Mouse (Mus musculus): Measurements from ENCODE around the gene Nlgn2. TPM values are rescaled to one million over a fixed set of nuclear protein-coding genes. Genes with fewer than 3 reads are reported as not detected.
A peak's percentile ranks its signal among the peaks of the same experiment; 100 is the strongest.

Gene Nlgn2
- total and polyA plus RNA-seq, 3 experiments: 0.20 to 1.3 (median 1.1) TPM

DNA sequence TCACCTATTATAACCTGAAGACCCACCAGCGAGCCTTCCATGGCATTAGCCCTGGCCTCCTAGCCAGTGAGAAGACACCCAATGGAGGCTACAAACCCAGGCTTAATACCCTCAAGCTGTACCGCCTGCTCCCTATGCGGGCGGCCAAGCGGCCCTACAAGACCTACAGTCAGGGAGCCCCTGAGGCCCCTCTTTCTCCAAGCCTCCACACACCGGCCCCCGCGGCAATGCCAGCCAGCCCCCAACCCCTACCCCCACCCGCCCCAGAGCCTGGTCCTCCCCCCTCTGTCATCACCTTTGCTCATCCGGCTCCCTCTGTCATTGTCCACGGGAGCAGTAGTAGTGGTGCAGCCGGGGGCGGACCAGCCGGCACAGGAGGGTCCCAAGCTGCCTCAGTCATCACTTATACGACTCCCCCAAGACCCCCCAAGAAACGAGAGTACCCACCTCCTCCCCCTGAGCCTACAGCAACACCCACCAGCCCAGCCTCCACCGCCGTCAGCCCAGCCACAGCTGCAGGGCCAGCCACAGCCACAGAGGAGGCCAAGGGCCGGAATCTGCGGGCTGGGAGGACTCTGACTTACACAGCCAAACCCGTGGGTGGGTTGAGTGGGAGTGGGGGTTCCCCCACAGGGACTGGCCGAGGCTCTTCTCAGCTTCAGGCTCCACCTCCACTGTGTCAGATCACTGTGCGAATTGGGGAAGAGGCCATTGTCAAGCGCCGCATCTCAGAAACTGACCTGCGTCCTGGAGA lies 59.9 kb downstream of the Nlgn2 start:
- no peak for TF ChIP-seq NRF1 (IDR thresholded peaks at IDR 0.05; ENCODE audit: low read depth, low read length)
- TF ChIP-seq POLR2A (IDR thresholded peaks at IDR 0.05; ENCODE audit: low read depth, low read length): no peak
- no peak for TF ChIP-seq MYC (IDR thresholded peaks at IDR 0.05; ENCODE audit: low read depth, low read length)
- TF ChIP-seq ZC3H11A (IDR thresholded peaks at IDR 0.05; ENCODE audit: low read depth, low read length): no peak
- no peak for TF ChIP-seq CHD1 (IDR thresholded peaks at IDR 0.05; ENCODE audit: low read depth, low read length)
- no peak for TF ChIP-seq MEF2A (IDR thresholded peaks at IDR 0.05; ENCODE audit: borderline replicate concordance, low read depth, low read length)
- TF ChIP-seq ETS1 (conservative IDR thresholded peaks at IDR 0.05; ENCODE audit: low read depth, low read length): no peak
- no peak for TF ChIP-seq CTCF (conservative IDR thresholded peaks at IDR 0.05 in 1 of 2, IDR thresholded peaks at IDR 0.05 in 1 of 2; ENCODE audit: low read depth in 2 of 2, low read length in 2 of 2)
- no peak for TF ChIP-seq EP300 (IDR thresholded peaks at IDR 0.05; ENCODE audit: low read length)
- TF ChIP-seq POLR2AphosphoS2 (IDR thresholded peaks at IDR 0.05; ENCODE audit: low read depth, low read length): no peak
- no peak for TF ChIP-seq SMC3 (IDR thresholded peaks at IDR 0.05; ENCODE audit: low read depth, low read length)
- no peak for TF ChIP-seq MXI1 (IDR thresholded peaks at IDR 0.05; ENCODE audit: low read depth, low read length)
- TF ChIP-seq ZKSCAN1 (IDR thresholded peaks at IDR 0.05; ENCODE audit: borderline replicate concordance, low read depth, low read length): no peak
- TF ChIP-seq TCF12 (IDR thresholded peaks at IDR 0.05; ENCODE audit: low read depth, low read length): no peak
- no peaks in the 10 kb centered on the region for H3K27me3 ChIP-seq (replicated peaks)
- dilution Hi-C loops (cut with MboI; ENCODE audit: extremely low pct_ligation_motif_present, extremely low pct_unique_long_range_greater_than_20kb, low sequenced_read_pairs): no loop called here
- H3K36me3 ChIP-seq (replicated peaks in 1 of 2; ENCODE audit: control insufficient read depth in 1 of 2, insufficient read depth in 1 of 2, low read length in 1 of 2): peaks cover 8 to 38% of the 10 kb centered on the region in 2 experiments
- no peak overlapping the region for H3K4me2 ChIP-seq (ENCODE audit: insufficient read depth, low read depth, poor library complexity, severe bottlenecking)
- no peak overlapping the region for H3K27ac ChIP-seq (ENCODE audit: insufficient read depth, low read depth)
- in situ Hi-C loops (cut with MboI; ENCODE audit: low pct_ligation_motif_present, low pct_unique_long_range_greater_than_20kb, low sequenced_read_pairs): no loop called here
- H3K4me1 ChIP-seq (ENCODE audit: control insufficient read depth in 1 of 2, insufficient read depth in 2 of 2): peaks cover 40 to 71% of the 10 kb centered on the region in 2 experiments
- H3K9me3 ChIP-seq (replicated peaks; ENCODE audit: low read length): no peaks in the 10 kb centered on the region
- H3K79me2 ChIP-seq (replicated peaks; ENCODE audit: control insufficient read depth, extremely low read depth, insufficient read depth, poor library complexity, severe bottlenecking): no peaks in the 10 kb centered on the region
- no peak for DNase-seq (ENCODE audit: extremely low read depth)
- H3K9ac ChIP-seq (ENCODE audit: insufficient read depth, low read depth): no peak overlapping the region
- no peak overlapping the region for H3K4me3 ChIP-seq (replicated peaks in 1 of 3; ENCODE audit: low read depth in 2 of 3, low read length in 2 of 3, poor library complexity in 1 of 3)

DNA sequence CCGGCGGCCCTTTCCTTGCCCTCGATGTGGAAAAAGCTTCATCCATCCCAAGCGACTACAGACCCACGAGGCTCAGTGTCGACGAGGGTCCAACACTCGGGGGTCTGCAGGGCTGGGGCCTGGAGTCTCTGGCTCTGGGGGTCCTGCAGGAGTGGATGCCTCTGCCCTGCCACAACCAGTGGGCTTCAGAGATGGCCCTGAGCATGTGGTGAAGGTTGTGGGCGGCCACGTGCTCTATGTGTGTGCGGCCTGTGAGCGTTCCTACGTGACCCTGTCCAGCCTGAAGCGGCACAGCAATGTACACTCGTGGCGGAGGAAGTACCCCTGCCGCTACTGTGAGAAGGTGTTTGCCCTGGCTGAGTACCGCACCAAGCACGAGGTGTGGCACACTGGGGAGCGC lies 61.1 kb downstream of the Nlgn2 start:
- H3K4me3 ChIP-seq (replicated peaks in 1 of 3; ENCODE audit: low read depth in 2 of 3, low read length in 2 of 3, poor library complexity in 1 of 3): peak overlapping the region in 1 of 3 experiments; percentile 8
- H3K4me2 ChIP-seq (ENCODE audit: insufficient read depth, low read depth, poor library complexity, severe bottlenecking): no peak overlapping the region
- peaks cover 40 to 65% of the 10 kb centered on the region in 2 experiments for H3K4me1 ChIP-seq (ENCODE audit: control insufficient read depth in 1 of 2, insufficient read depth in 2 of 2)
- DNase-seq (ENCODE audit: extremely low read depth): no peak
- H3K27ac ChIP-seq (ENCODE audit: insufficient read depth, low read depth): no peak overlapping the region
- H3K9me3 ChIP-seq (replicated peaks; ENCODE audit: low read length): no peaks in the 10 kb centered on the region
- peaks cover 8 to 35% of the 10 kb centered on the region in 2 experiments for H3K36me3 ChIP-seq (replicated peaks in 1 of 2; ENCODE audit: control insufficient read depth in 1 of 2, insufficient read depth in 1 of 2, low read length in 1 of 2)
- dilution Hi-C loops (cut with MboI; ENCODE audit: extremely low pct_ligation_motif_present, extremely low pct_unique_long_range_greater_than_20kb, low sequenced_read_pairs) (no loop called here), in situ Hi-C loops (cut with MboI; ENCODE audit: low pct_ligation_motif_present, low pct_unique_long_range_greater_than_20kb, low sequenced_read_pairs) (no loop called here)
- no peaks in the 10 kb centered on the region for H3K79me2 ChIP-seq (replicated peaks; ENCODE audit: control insufficient read depth, extremely low read depth, insufficient read depth, poor library complexity, severe bottlenecking)
- H3K27me3 ChIP-seq (replicated peaks): no peaks in the 10 kb centered on the region
- H3K9ac ChIP-seq (ENCODE audit: insufficient read depth, low read depth): no peak overlapping the region
- TF ChIP-seq CHD1 (IDR thresholded peaks at IDR 0.05; ENCODE audit: low read depth, low read length) (no peak), PAX5 (IDR thresholded peaks at IDR 0.05; ENCODE audit: low read length) (no peak), BHLHE40 (IDR thresholded peaks at IDR 0.05; ENCODE audit: low read depth, low read length) (no peak), RCOR1 (conservative IDR thresholded peaks at IDR 0.05; ENCODE audit: low read depth, low read length) (no peak), JUN (IDR thresholded peaks at IDR 0.05; ENCODE audit: insufficient read depth, low read depth, low read length) (no peak)
